Mouse (Mus musculus): ENCODE measurements around the gene Ltb. TPM values are rescaled to one million over a fixed set of nuclear protein-coding genes. Genes with fewer than 3 reads are reported as not detected.

The Ltb gene
- polyA plus RNA-seq, 1 experiment from 2014 or later: 0.29 TPM

GRCm38 (mm10) chr17:35174201-35174977, 19.9 kb upstream of the Ltb start:
- H3K4me3 ChIP-seq (replicated peaks; ENCODE audit: low read length): no peak overlapping the region
- no peak overlapping the region for H3K4me2 ChIP-seq (replicated peaks)
- no peaks in the 10 kb centered on the region for H3K9me3 ChIP-seq (ENCODE audit: control insufficient read depth, low read length)
- no peak overlapping the region for H3K27ac ChIP-seq
- no peaks in the 10 kb centered on the region for H3K36me3 ChIP-seq (replicated peaks; ENCODE audit: control insufficient read depth, insufficient read depth)
- no peaks in the 10 kb centered on the region for H3K4me1 ChIP-seq (replicated peaks; ENCODE audit: control insufficient read depth, insufficient read depth, low read length)
- no peak overlapping the region for H3K9ac ChIP-seq
- H3K27me3 ChIP-seq (ENCODE audit: control insufficient read depth, insufficient read depth, low read length): no peaks in the 10 kb centered on the region
- WGBS: 75% methylated on average over 8 of the region's 8 CpGs
- DNase-seq (ENCODE audit: low spot score): no peak
- no peak for ATAC-seq (ENCODE audit: low FRiP score)

GRCm38 (mm10) chr17:35175382-35175781, 18.9 kb upstream of the Ltb start:
- no peak overlapping the region for H3K4me2 ChIP-seq (replicated peaks)
- no peak for ATAC-seq (ENCODE audit: low FRiP score)
- no peaks in the 10 kb centered on the region for H3K4me1 ChIP-seq (replicated peaks; ENCODE audit: control insufficient read depth, insufficient read depth, low read length)
- no peak overlapping the region for H3K27ac ChIP-seq
- DNase-seq (ENCODE audit: low spot score): no peak
- H3K9ac ChIP-seq: no peak overlapping the region
- no peaks in the 10 kb centered on the region for H3K9me3 ChIP-seq (ENCODE audit: control insufficient read depth, low read length)
- no peak overlapping the region for H3K4me3 ChIP-seq (replicated peaks; ENCODE audit: low read length)
- WGBS: 85% methylated on average over 6 of the region's 6 CpGs
- no peaks in the 10 kb centered on the region for H3K36me3 ChIP-seq (replicated peaks; ENCODE audit: control insufficient read depth, insufficient read depth)
- no peaks in the 10 kb centered on the region for H3K27me3 ChIP-seq (ENCODE audit: control insufficient read depth, insufficient read depth, low read length)

GRCm38 (mm10) chr17:35175968-35176367, 18.3 kb upstream of the Ltb start, which contains the start of gene Aif1:
Gene Aif1, minus strand, starts transcription at chr17:35176068.
- Histone ChIP-seq H3K4me1 (replicated peaks; ENCODE audit: control insufficient read depth, insufficient read depth, low read length) (no peaks in the 10 kb centered on the region), H3K36me3 (replicated peaks; ENCODE audit: control insufficient read depth, insufficient read depth) (no peaks in the 10 kb centered on the region)

GRCm38 (mm10) chr17:35178528-35178927, 15.7 kb upstream of the Ltb start:
- Histone ChIP-seq H3K4me2 (replicated peaks) (no peak overlapping the region), H3K36me3 (replicated peaks; ENCODE audit: control insufficient read depth, insufficient read depth) (no peaks in the 10 kb centered on the region), H3K4me1 (replicated peaks; ENCODE audit: control insufficient read depth, insufficient read depth, low read length) (no peaks in the 10 kb centered on the region), H3K4me3 (replicated peaks; ENCODE audit: low read length) (no peak overlapping the region), H3K9me3 (ENCODE audit: control insufficient read depth, low read length) (no peaks in the 10 kb centered on the region), H3K9ac (no peak overlapping the region), H3K27me3 (ENCODE audit: control insufficient read depth, insufficient read depth, low read length) (no peaks in the 10 kb centered on the region), H3K27ac (no peak overlapping the region)
- 17% methylated on average over 5 of the region's 5 CpGs for WGBS
- peak; percentile 66 for DNase-seq (ENCODE audit: low spot score)
- ATAC-seq (ENCODE audit: low FRiP score): no peak

More at GRCm38 (mm10) chr17:35175968-35176367, 18.3 kb upstream of the Ltb start, which contains the start of gene Aif1:
- WGBS: 39% methylated on average over 2 of the region's 2 CpGs
- Histone ChIP-seq H3K27ac (no peak within 1 kb of the TSS), H3K4me2 (replicated peaks) (no peak within 1 kb of the TSS), H3K9me3 (ENCODE audit: control insufficient read depth, low read length) (no peaks in the 10 kb centered on the region), H3K27me3 (ENCODE audit: control insufficient read depth, insufficient read depth, low read length) (no peaks in the 10 kb centered on the region), H3K9ac (no peak within 1 kb of the TSS), H3K4me3 (replicated peaks; ENCODE audit: low read length) (no peak within 1 kb of the TSS)
- DNase-seq (ENCODE audit: low spot score) (no peak), ATAC-seq (ENCODE audit: low FRiP score) (no peak)

- H3K36me3 ChIP-seq (replicated peaks; ENCODE audit: control insufficient read depth, insufficient read depth): no peaks in the 10 kb centered on the region
- no peak overlapping the region for H3K9ac ChIP-seq
- WGBS: 89% methylated on average over 5 of the region's 5 CpGs
- H3K27ac ChIP-seq: no peak overlapping the region
- no peaks in the 10 kb centered on the region for H3K9me3 ChIP-seq (ENCODE audit: control insufficient read depth, low read length)
- ATAC-seq (ENCODE audit: low FRiP score) (no peak), DNase-seq (ENCODE audit: low spot score) (no peak)
- no peak overlapping the region for H3K4me3 ChIP-seq (replicated peaks; ENCODE audit: low read length)
- H3K27me3 ChIP-seq (ENCODE audit: control insufficient read depth, insufficient read depth, low read length): no peaks in the 10 kb centered on the region
- no peaks in the 10 kb centered on the region for H3K4me1 ChIP-seq (replicated peaks; ENCODE audit: control insufficient read depth, insufficient read depth, low read length)
- no peak overlapping the region for H3K4me2 ChIP-seq (replicated peaks)
Measured at GRCm38 (mm10) chr17:35180093-35180492, 14.1 kb upstream of the Ltb start.

GRCm38 (mm10) chr17:35185639-35186611, 8.3 kb upstream of the Ltb start:
- Histone ChIP-seq H3K9me3 (ENCODE audit: control insufficient read depth, low read length) (no peaks in the 10 kb centered on the region), H3K4me1 (replicated peaks; ENCODE audit: control insufficient read depth, insufficient read depth, low read length) (peaks cover 11% of the 10 kb centered on the region; the same call in 1 of the 2 replicates), H3K4me3 (replicated peaks; ENCODE audit: low read length) (peak overlapping the region; percentile 27), H3K9ac (peak overlapping the region; percentile 37), H3K36me3 (replicated peaks; ENCODE audit: control insufficient read depth, insufficient read depth) (no peaks in the 10 kb centered on the region), H3K4me2 (replicated peaks) (peak overlapping the region; percentile 53), H3K27me3 (ENCODE audit: control insufficient read depth, insufficient read depth, low read length) (no peaks in the 10 kb centered on the region), H3K27ac (0 out of 2 replicates have a peak overlapping the region, but pooled peaks have one; percentile 15)
- ATAC-seq (ENCODE audit: low FRiP score) (no peak), DNase-seq (ENCODE audit: low spot score) (peak; percentile 33)
- WGBS: 2% methylated on average over 18 of the region's 18 CpGs

GRCm38 (mm10) chr17:35186681-35187080, 7.6 kb upstream of the Ltb start:
- 0% methylated on average over 4 of the region's 4 CpGs for WGBS
- Histone ChIP-seq H3K4me1 (replicated peaks; ENCODE audit: control insufficient read depth, insufficient read depth, low read length) (peaks cover 11% of the 10 kb centered on the region; the same call in 1 of the 2 replicates), H3K27me3 (ENCODE audit: control insufficient read depth, insufficient read depth, low read length) (no peaks in the 10 kb centered on the region), H3K9ac (no peak overlapping the region), H3K4me2 (replicated peaks) (peak overlapping the region; percentile 53), H3K27ac (0 out of 2 replicates have a peak overlapping the region, but pooled peaks have one; percentile 3), H3K4me3 (replicated peaks; ENCODE audit: low read length) (no peak overlapping the region), H3K9me3 (ENCODE audit: control insufficient read depth, low read length) (no peaks in the 10 kb centered on the region), H3K36me3 (replicated peaks; ENCODE audit: control insufficient read depth, insufficient read depth) (no peaks in the 10 kb centered on the region)
- DNase-seq (ENCODE audit: low spot score): no peak
- ATAC-seq (ENCODE audit: low FRiP score): no peak

GRCm38 (mm10) chr17:35187345-35187744, 6.9 kb upstream of the Ltb start:
- H3K36me3 ChIP-seq (replicated peaks; ENCODE audit: control insufficient read depth, insufficient read depth): no peaks in the 10 kb centered on the region
- DNase-seq (ENCODE audit: low spot score) (no peak), ATAC-seq (ENCODE audit: low FRiP score) (no peak)
- no peak overlapping the region for H3K4me3 ChIP-seq (replicated peaks; ENCODE audit: low read length)
- H3K27me3 ChIP-seq (ENCODE audit: control insufficient read depth, insufficient read depth, low read length): no peaks in the 10 kb centered on the region
- no peaks in the 10 kb centered on the region for H3K9me3 ChIP-seq (ENCODE audit: control insufficient read depth, low read length)
- H3K27ac ChIP-seq: no peak overlapping the region
- no peak overlapping the region for H3K9ac ChIP-seq
- WGBS: 77% methylated on average over 4 of the region's 4 CpGs
- no peak overlapping the region for H3K4me2 ChIP-seq (replicated peaks)
- H3K4me1 ChIP-seq (replicated peaks; ENCODE audit: control insufficient read depth, insufficient read depth, low read length): peaks cover 11% of the 10 kb centered on the region; the same call in 1 of the 2 replicates

Measured in hindbrain, embryonic 14.5 days (tissue).